Mouse (Mus musculus) neural tube, embryonic 14.5 days (tissue): ENCODE measurements around the gene Olfr1034. TPM values are rescaled to one million over a fixed set of nuclear protein-coding genes. Genes with fewer than 3 reads are reported as not detected.
"Not testable (repeated sequence)": the region's sequence is repeated elsewhere in the genome, so short reads cannot be mapped to it uniquely, and the experiment has no call there.

ENCODE experiments used
- ATAC-seq: fragments of 200-750 bp; cut with Nextera tagmentation; 2 replicates; pipeline ENCODE4 v1.8.0; 2017; ENCODE audit warnings: low read depth, mild to moderate bottlenecking, moderate TSS enrichment, moderate library complexity
- H3K27ac ChIP-seq: fragments of 300-500 bp; sonication (generic); 2 replicates; pipeline ENCODE4 v1.5.1; 2014; ENCODE audit warnings: low read depth, mild to moderate bottlenecking, control low read depth, low read length, moderate library complexity, mixed read lengths
- H3K27me3 ChIP-seq: fragments of 300-500 bp; sonication (generic); 2 replicates; pipeline ENCODE4 v1.6.1; 2014; ENCODE audit warnings: low read length; ENCODE audit not compliant: control insufficient read depth, insufficient read depth
- H3K36me3 ChIP-seq: fragments of 300-500 bp; sonication (generic); 2 replicates; pipeline ENCODE4 v1.6.1; 2014; ENCODE audit warnings: low read length, mixed read lengths; ENCODE audit not compliant: control insufficient read depth, insufficient read depth
- H3K4me1 ChIP-seq: fragments of 300-500 bp; sonication (generic); 2 replicates; pipeline ENCODE4 v1.6.1; 2014; ENCODE audit warnings: low read length; ENCODE audit not compliant: control insufficient read depth, insufficient read depth
- H3K4me2 ChIP-seq: fragments of 300-500 bp; sonication (generic); 2 replicates; pipeline ENCODE4 v1.6.1; 2014; ENCODE audit warnings: mild to moderate bottlenecking, low read depth, low read length, control low read depth
- H3K4me3 ChIP-seq: fragments of 300-500 bp; sonication (generic); 2 replicates; pipeline ENCODE4 v1.5.1; 2014; ENCODE audit warnings: low read depth, low read length, control low read depth, mixed read lengths
- H3K9ac ChIP-seq: fragments of 300-500 bp; sonication (generic); replicated peaks from 2 replicates; pipeline ENCODE4 v1.6.1; 2014; ENCODE audit warnings: low read depth, mild to moderate bottlenecking, control low read depth, low read length, mixed read lengths
- H3K9me3 ChIP-seq: fragments of 300-500 bp; sonication (generic); 2 replicates; pipeline ENCODE4 v1.6.1; 2016; ENCODE audit warnings: low read length; ENCODE audit not compliant: control insufficient read depth
- WGBS: fragments of 180-500 bp; shearing (Covaris S2); extraction: QIAGEN DNeasy Blood & Tissue Kit; methylation state at CpG from one replicate; pipeline ENCODE4 v1.1.7; 2014; 5-methylcytosine and 5-hydroxymethylcytosine counted together
- polyA plus RNA-seq: library from polyadenylated mRNA; unstranded; fragments of >200 nt; fragmentation: Nextera tagmentation; extraction: Ambion mirVana; gene quantifications from 2 replicates; pipeline ENCODE4 v1.2.1, GENCODE M21; 2014

The Olfr1034 gene
- not detected in 2 replicates for polyA plus RNA-seq

DNA sequence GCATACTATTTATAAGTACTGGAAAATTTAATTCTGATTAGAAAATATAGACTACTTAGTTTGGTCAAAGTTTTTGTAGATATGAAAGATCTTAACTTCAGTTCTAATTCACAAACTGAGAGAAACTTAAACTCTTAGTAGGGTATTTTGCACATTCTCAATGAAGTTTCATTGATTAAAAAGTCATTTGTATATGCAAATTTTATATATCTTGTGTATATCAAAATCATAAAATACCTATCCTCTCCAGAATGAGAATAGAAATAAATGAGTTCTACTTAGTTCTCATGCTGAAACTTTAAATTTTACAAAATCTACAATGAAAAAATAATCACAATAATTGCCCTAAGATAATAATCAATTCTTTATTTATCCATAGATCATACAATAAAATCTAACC, at the start of gene Olfr1034:
TSS of gene Olfr1034 (plus strand) at position 301 of the 400 bp plus-strand sequence.
- Histone ChIP-seq H3K4me2 (no peak within 1 kb of the TSS), H3K27me3 (no peaks in the 10 kb centered on the region), H3K36me3 (no peaks in the 10 kb centered on the region), H3K9ac (no peak within 1 kb of the TSS), H3K4me3 (no peak within 1 kb of the TSS), H3K9me3 (no peaks in the 10 kb centered on the region), H3K27ac (no peak within 1 kb of the TSS), H3K4me1 (no peaks in the 10 kb centered on the region)
- no peak for ATAC-seq

DNA sequence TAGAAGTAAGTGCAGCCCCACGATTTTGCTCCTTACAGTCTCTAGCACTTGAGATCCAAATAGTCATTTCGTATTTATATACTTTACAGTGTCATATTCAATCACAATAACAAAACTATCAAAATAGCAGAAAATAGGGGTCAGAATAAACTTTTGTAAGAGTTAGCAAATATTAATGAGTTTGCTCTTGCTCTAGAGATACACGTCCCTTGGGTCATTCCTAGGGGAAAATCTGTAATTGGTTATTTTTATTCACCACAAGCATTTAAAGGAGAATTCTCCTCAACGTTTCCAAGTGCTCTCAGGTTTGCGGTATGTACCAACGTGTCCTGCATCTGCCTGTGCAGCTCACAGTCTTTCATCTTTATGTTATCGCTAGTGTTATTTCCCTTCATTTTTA, 40.4 kb upstream of the Olfr1034 start, which contains the start of gene Olfr1032:
TSS of gene Olfr1032 (plus strand) at position 301 of the 400 bp plus-strand sequence.
- H3K4me3 ChIP-seq = no peak within 1 kb of the TSS
- 90% methylated on average over 7 of the region's 7 CpGs for WGBS

DNA sequence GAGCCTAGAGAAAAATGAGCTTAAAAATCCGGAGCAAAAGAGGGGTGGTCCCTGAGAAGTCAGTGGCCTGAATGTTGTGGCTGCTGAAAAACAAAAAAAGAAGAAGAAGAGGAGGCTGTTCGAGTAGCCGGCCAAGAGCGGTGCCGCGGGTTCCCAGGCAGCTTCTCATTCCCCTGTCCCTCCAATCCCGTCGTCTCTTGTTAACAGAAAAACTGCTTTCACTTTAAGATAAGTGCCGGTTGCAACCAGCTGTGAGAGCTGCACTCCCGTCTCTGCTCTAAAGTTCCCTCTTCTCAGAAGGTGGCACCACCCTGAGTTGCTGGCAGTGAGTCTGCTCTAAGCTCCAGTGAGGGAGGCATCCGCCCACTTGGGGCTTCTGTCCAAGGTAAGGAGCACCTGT, 25.3 kb upstream of the Olfr1034 start, which contains the start of gene Olfr1033:
TSS of gene Olfr1033 (plus strand) at position 228 of the 400 bp plus-strand sequence.
- 3% methylated on average over 10 of the region's 11 CpGs for WGBS
- H3K9me3 ChIP-seq = not testable (repeated sequence)

More for the DNA sequence above, 40.4 kb upstream of the Olfr1034 start, which contains the start of gene Olfr1032:
- Histone ChIP-seq H3K4me2 (no peak within 1 kb of the TSS), H3K4me1 (no peaks in the 10 kb centered on the region), H3K9me3 (no peaks in the 10 kb centered on the region), H3K9ac (no peak within 1 kb of the TSS), H3K36me3 (no peaks in the 10 kb centered on the region), H3K27ac (no peak within 1 kb of the TSS), H3K27me3 (no peaks in the 10 kb centered on the region)
- no peak for ATAC-seq

DNA sequence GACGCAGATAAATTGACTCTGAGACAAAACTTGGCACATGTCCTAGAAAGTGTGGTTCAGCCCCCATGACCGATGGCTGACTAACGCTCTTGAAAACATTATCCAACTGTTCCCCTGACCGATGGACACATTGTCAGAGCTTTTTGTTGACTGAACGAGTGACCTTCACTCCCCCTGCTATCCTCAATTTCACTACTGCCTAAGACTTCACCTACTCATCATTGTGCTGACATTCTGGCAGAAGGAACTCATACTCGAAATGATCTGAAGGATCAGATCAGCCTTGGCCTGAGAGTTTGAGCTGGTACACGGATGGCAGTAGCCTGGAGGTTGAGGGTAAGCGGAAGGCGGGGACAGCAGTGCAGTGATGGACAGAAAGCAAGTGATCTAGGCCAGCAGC, 24.1 kb upstream of the Olfr1034 start:
- H3K27ac ChIP-seq, H3K4me3 ChIP-seq, H3K9me3 ChIP-seq, ATAC-seq, H3K36me3 ChIP-seq, H3K4me1 ChIP-seq, H3K27me3 ChIP-seq, H3K9ac ChIP-seq, H3K4me2 ChIP-seq: not testable (repeated sequence)
- WGBS = 68% methylated on average over 3 of the region's 9 CpGs

More for the DNA sequence above, 25.3 kb upstream of the Olfr1034 start, which contains the start of gene Olfr1033:
- H3K4me1 ChIP-seq, H3K27ac ChIP-seq, H3K36me3 ChIP-seq, H3K4me3 ChIP-seq, H3K27me3 ChIP-seq, H3K9ac ChIP-seq, ATAC-seq: not testable (repeated sequence)
- peak within 1 kb of the TSS; percentile 37; the same call in 1 of the 2 replicates for H3K4me2 ChIP-seq

DNA sequence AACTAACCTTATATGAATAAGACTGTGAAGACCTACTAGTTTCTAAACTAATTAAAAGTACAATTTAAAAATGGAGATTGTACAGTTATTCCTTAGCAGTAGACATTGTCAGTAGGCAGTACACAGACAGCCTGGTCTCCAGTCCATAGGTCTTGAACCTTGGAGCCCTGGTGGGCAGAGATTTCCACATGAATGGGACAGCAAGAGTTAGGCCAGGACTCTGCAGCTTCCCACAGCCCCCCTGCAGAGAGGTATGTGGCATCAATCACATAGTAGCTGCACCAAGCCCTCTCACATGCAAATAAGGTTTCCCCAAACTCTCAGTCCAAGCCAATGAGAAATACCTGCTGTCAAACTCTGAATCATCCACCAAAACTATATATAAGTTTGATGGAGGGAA, 5.1 kb downstream of the Olfr1034 start:
- not testable (repeated sequence) for H3K4me1 ChIP-seq, H3K9me3 ChIP-seq, H3K4me3 ChIP-seq, H3K4me2 ChIP-seq, ATAC-seq, H3K27ac ChIP-seq, H3K27me3 ChIP-seq, H3K36me3 ChIP-seq, H3K9ac ChIP-seq

DNA sequence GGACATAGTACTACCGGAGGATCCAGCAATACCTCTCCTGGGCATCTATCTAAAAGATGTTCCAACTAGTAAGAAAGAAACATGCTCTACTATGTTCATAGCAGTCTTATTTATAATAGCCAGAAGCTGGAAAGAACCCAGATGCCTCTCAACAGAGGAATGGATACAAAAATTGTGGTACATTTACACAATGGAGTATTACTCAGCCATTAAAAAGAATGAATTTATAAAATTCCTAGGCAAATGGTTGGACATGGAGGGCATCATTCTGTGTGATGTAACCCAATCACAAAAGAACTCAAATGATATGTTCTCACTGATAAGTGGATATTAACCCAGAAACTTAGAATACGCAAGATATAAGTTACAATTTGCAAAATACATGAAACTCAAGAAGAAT, 18.1 kb downstream of the Olfr1034 start:
- H3K27me3 ChIP-seq, ATAC-seq, H3K27ac ChIP-seq, H3K36me3 ChIP-seq, H3K9ac ChIP-seq, H3K4me2 ChIP-seq, H3K4me1 ChIP-seq, H3K4me3 ChIP-seq, H3K9me3 ChIP-seq: not testable (repeated sequence)
- whole genome bisulfite sequencing = 97% methylated on average over 2 of the region's 2 CpGs

DNA sequence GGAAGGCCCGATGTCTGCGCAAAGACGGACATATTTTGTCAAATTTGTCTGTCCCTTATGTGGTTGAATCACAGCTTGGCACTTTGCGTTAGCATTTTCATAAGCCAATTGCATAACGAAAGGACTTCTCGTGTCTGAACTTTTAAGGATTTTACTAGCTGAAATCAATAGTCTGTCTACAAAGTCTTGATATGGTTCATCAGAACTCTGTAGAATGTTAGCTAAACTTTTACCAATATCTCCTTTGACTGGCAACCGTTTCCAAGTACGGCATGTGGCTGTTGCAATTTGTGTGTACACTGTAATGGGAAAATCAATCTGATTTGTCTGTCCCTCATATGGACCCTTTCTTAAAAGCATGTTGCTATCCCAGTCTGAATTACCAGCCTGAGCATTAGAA, 24.5 kb downstream of the Olfr1034 start:
- Histone ChIP-seq H3K36me3 (no peaks in the 10 kb centered on the region), H3K4me3 (no peak overlapping the region), H3K27ac (no peak overlapping the region), H3K9ac (no peak overlapping the region), H3K9me3 (no peaks in the 10 kb centered on the region), H3K4me1 (no peaks in the 10 kb centered on the region), H3K27me3 (no peaks in the 10 kb centered on the region), H3K4me2 (no peak overlapping the region)
- ATAC-seq = no peak
- WGBS = 95% methylated on average over 8 of the region's 8 CpGs

DNA sequence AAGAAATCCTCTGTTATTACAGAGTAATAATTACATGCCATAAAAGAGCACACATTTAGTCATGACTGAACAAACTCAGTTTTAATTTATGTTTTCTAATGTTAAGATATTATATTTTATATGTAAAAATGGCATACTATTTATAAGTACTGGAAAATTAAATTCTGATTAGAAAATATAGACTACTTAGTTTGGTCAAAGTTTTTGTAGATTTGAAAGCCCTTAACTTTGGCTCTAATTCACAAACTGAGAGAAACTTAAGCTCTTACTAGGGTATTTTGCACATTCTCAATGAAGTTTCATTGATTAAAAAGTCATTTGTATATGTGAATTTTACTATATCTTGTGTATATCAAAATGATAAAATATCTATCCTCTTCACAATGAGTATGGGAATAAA, 28.0 kb downstream of the Olfr1034 start, which contains the start of gene Olfr1036:
TSS of gene Olfr1036 (plus strand) at position 301 of the 400 bp plus-strand sequence.
- not testable (repeated sequence) for H3K9ac ChIP-seq, H3K4me2 ChIP-seq, H3K36me3 ChIP-seq, ATAC-seq, H3K27ac ChIP-seq, H3K4me3 ChIP-seq, H3K9me3 ChIP-seq, H3K27me3 ChIP-seq, H3K4me1 ChIP-seq

DNA sequence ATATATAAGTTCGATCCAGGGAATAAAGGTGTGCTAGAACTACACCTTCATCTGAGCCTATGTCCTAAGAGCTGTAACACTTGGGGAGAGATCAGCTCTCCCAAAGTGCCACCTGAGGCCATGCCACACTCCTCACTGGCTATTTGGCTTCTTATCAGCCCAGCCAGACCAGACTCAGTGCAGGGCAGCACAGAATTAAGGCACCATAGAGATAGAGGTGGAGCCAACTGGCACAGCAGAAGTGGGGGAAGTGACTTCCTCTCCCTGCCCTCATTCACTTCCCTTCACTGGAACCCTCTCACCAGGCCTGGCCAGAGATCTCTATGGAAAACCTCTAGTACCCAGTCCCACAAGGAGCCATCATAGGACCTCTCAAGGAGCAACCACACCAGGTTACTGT, 34.8 kb downstream of the Olfr1034 start:
- not testable (repeated sequence) for H3K4me3 ChIP-seq, H3K9ac ChIP-seq, H3K9me3 ChIP-seq, H3K27ac ChIP-seq, H3K27me3 ChIP-seq, ATAC-seq, H3K4me1 ChIP-seq, H3K36me3 ChIP-seq, H3K4me2 ChIP-seq
- WGBS = 87% methylated on average over 1 of the region's 1 CpGs
